Mouse (Mus musculus): ENCODE results near the gene Kcnd3. TPM values are rescaled to one million over a fixed set of nuclear protein-coding genes. Genes with fewer than 3 reads are reported as not detected.

Kcnd3 gene
- total and polyA plus RNA-seq, 3 experiments: 8.4 to 11.8 (median 9.0) TPM

DNA sequence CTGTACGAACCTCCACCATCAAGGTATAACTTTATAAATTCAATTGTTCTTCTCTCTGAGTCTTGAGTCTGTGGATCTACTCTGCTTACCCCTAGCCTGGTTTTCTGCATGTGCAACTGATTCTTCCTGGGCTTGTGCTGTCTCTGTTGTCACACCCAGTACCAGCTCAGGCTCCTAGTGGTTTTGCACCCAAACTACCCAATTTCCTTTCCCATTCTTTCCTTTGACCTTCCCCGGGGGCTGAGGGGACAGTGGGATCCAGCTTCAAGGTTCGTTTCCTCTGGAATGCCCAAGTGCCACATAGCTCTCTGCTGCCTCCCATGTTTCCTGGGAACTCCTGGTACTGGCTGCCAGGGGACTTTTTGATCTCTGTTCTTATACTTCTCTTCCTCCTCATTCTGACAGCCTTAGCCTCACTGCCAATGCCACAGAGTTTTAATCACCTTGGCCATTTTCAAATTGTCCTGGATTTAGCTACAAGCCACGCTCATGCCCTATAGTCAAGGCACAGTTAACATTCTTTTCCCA is 214.9 kb downstream of the Kcnd3 start:
- Histone ChIP-seq H3K4me1 (ENCODE audit: control insufficient read depth, insufficient read depth, low read length) (no peaks in the 10 kb centered on the region), H3K79me2 (replicated peaks; ENCODE audit: control insufficient read depth, insufficient read depth, low read length) (no peaks in the 10 kb centered on the region), H3K9ac (ENCODE audit: low read depth, low read length) (no peak overlapping the region), H3K4me3 (no peak overlapping the region), H3K36me3 (ENCODE audit: control insufficient read depth, insufficient read depth, low read length) (no peaks in the 10 kb centered on the region), H3K27me3 (ENCODE audit: control insufficient read depth, insufficient read depth, low read length) (no peaks in the 10 kb centered on the region), H3K27ac (no peak overlapping the region)
- WGBS: 63% methylated on average over 4 of the region's 4 CpGs
- TF ChIP-seq POLR2A (IDR thresholded peaks at IDR 0.05; ENCODE audit: insufficient read depth, low read depth, low read length) (no peak), CTCF (IDR thresholded peaks at IDR 0.05) (no peak), EP300 (IDR thresholded peaks at IDR 0.05; ENCODE audit: insufficient read depth, low read depth, low read length) (no peak)
- DNase-seq: no peak
- intact Hi-C loops (cut with DNase I): no loop called here

GRCm38 (mm10) chr3:105668161-105668560 is 216.0 kb downstream of the Kcnd3 start:
- Histone ChIP-seq H3K4me3 (no peak overlapping the region), H3K9ac (ENCODE audit: low read depth, low read length) (no peak overlapping the region), H3K27ac (no peak overlapping the region), H3K36me3 (ENCODE audit: control insufficient read depth, insufficient read depth, low read length) (no peaks in the 10 kb centered on the region), H3K79me2 (replicated peaks; ENCODE audit: control insufficient read depth, insufficient read depth, low read length) (no peaks in the 10 kb centered on the region), H3K4me1 (ENCODE audit: control insufficient read depth, insufficient read depth, low read length) (no peaks in the 10 kb centered on the region), H3K27me3 (ENCODE audit: control insufficient read depth, insufficient read depth, low read length) (no peaks in the 10 kb centered on the region)
- intact Hi-C loops (cut with DNase I): no loop called here
- 57% methylated on average over 9 of the region's 9 CpGs for WGBS
- TF ChIP-seq POLR2A (IDR thresholded peaks at IDR 0.05; ENCODE audit: insufficient read depth, low read depth, low read length) (no peak), EP300 (IDR thresholded peaks at IDR 0.05; ENCODE audit: insufficient read depth, low read depth, low read length) (no peak), CTCF (IDR thresholded peaks at IDR 0.05) (no peak)
- DNase-seq: peak in 1 of 2 experiments; percentile 10

- H3K4me1 ChIP-seq (ENCODE audit: control insufficient read depth, insufficient read depth, low read length): no peaks in the 10 kb centered on the region
- H3K36me3 ChIP-seq (ENCODE audit: control insufficient read depth, insufficient read depth, low read length): no peaks in the 10 kb centered on the region
- no peak overlapping the region for H3K27ac ChIP-seq
- intact Hi-C loops (cut with DNase I): loop anchor here (10.0 kb wide), 1 partner anchor 785 kb away; no protein-coding TSS in a partner anchor
- no peaks in the 10 kb centered on the region for H3K79me2 ChIP-seq (replicated peaks; ENCODE audit: control insufficient read depth, insufficient read depth, low read length)
- TF ChIP-seq POLR2A (IDR thresholded peaks at IDR 0.05; ENCODE audit: insufficient read depth, low read depth, low read length) (no peak), CTCF (IDR thresholded peaks at IDR 0.05) (no peak)
- H3K27me3 ChIP-seq (ENCODE audit: control insufficient read depth, insufficient read depth, low read length): no peaks in the 10 kb centered on the region
- no peak overlapping the region for H3K4me3 ChIP-seq
- no peak overlapping the region for H3K9ac ChIP-seq (ENCODE audit: low read depth, low read length)
- WGBS: 84% methylated on average over 3 of the region's 3 CpGs
- peak in 1 of 2 experiments; percentile 1 for DNase-seq
These were observed 217.6 kb downstream of the Kcnd3 start for GRCm38 (mm10) chr3:105669776-105670175.

- H3K4me3 ChIP-seq: no peak overlapping the region
- H3K9ac ChIP-seq (ENCODE audit: low read depth, low read length): no peak overlapping the region
- intact Hi-C loops (cut with DNase I): loop anchor here (10.0 kb wide), 1 partner anchor 784 kb away; no protein-coding TSS in a partner anchor
- WGBS: 82% methylated on average over 1 of the region's 1 CpGs
- DNase-seq: peak in 1 of 2 experiments; percentile 4
- H3K36me3 ChIP-seq (ENCODE audit: control insufficient read depth, insufficient read depth, low read length): no peaks in the 10 kb centered on the region
- no peaks in the 10 kb centered on the region for H3K79me2 ChIP-seq (replicated peaks; ENCODE audit: control insufficient read depth, insufficient read depth, low read length)
- H3K4me1 ChIP-seq (ENCODE audit: control insufficient read depth, insufficient read depth, low read length): no peaks in the 10 kb centered on the region
- TF ChIP-seq EP300 (IDR thresholded peaks at IDR 0.05; ENCODE audit: insufficient read depth, low read depth, low read length) (no peak), POLR2A (IDR thresholded peaks at IDR 0.05; ENCODE audit: insufficient read depth, low read depth, low read length) (no peak), CTCF (IDR thresholded peaks at IDR 0.05) (no peak)
- no peak overlapping the region for H3K27ac ChIP-seq
- H3K27me3 ChIP-seq (ENCODE audit: control insufficient read depth, insufficient read depth, low read length): no peaks in the 10 kb centered on the region
These were observed 218.7 kb downstream of the Kcnd3 start for GRCm38 (mm10) chr3:105670801-105671200.

- WGBS: 20% methylated on average over 7 of the region's 7 CpGs
These were observed 222.6 kb downstream of the Kcnd3 start for GRCm38 (mm10) chr3:105674595-105675218.

DNA sequence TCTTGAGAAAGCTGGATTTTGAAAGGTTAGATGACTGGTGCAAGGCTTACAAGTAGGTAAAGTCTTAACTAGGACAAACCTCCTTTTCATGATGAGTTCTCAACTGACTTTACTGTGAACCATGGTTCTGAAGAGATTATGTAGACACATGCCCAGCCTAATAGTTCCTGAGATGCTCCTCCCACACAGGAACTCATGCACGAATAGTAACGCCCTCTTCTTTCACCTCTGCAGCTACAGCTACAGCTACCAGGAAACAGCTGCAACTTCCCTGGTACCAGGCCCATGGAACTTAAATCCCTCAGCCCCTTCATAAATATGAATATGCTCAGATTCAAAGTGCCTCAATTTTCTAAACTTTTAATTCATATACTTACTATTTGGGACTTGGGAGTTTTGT is 223.8 kb downstream of the Kcnd3 start:
- no peak overlapping the region for H3K9ac ChIP-seq (ENCODE audit: low read depth, low read length)
- H3K4me3 ChIP-seq: no peak overlapping the region
- no peaks in the 10 kb centered on the region for H3K79me2 ChIP-seq (replicated peaks; ENCODE audit: control insufficient read depth, insufficient read depth, low read length)
- H3K27me3 ChIP-seq (ENCODE audit: control insufficient read depth, insufficient read depth, low read length): no peaks in the 10 kb centered on the region
- no peaks in the 10 kb centered on the region for H3K4me1 ChIP-seq (ENCODE audit: control insufficient read depth, insufficient read depth, low read length)
- no peak for TF ChIP-seq POLR2A (IDR thresholded peaks at IDR 0.05; ENCODE audit: insufficient read depth, low read depth, low read length)
- TF ChIP-seq CTCF (IDR thresholded peaks at IDR 0.05): no peak
- TF ChIP-seq EP300 (IDR thresholded peaks at IDR 0.05; ENCODE audit: insufficient read depth, low read depth, low read length): no peak
- no peak for DNase-seq
- no peaks in the 10 kb centered on the region; the same call in none of the 2 replicates for H3K36me3 ChIP-seq (ENCODE audit: control insufficient read depth, insufficient read depth, low read length)
- intact Hi-C loops (cut with DNase I): loop anchor here (10.0 kb wide), 1 partner anchor 779 kb away; no protein-coding TSS in a partner anchor
- WGBS: 33% methylated on average over 2 of the region's 2 CpGs
- H3K27ac ChIP-seq: no peak overlapping the region

More at GRCm38 (mm10) chr3:105674595-105675218, 222.6 kb downstream of the Kcnd3 start:
- DNase-seq: peak; percentile 30 to 46
- H3K4me3 ChIP-seq: no peak overlapping the region
- no peaks in the 10 kb centered on the region; the same call in none of the 2 replicates for H3K36me3 ChIP-seq (ENCODE audit: control insufficient read depth, insufficient read depth, low read length)
- intact Hi-C loops (cut with DNase I): loop anchor here (1.0 to 10.0 kb wide), 3 partner anchors 52 to 780 kb away; no protein-coding TSS in a partner anchor
- no peak overlapping the region for H3K9ac ChIP-seq (ENCODE audit: low read depth, low read length)
- no peaks in the 10 kb centered on the region for H3K27me3 ChIP-seq (ENCODE audit: control insufficient read depth, insufficient read depth, low read length)
- H3K79me2 ChIP-seq (replicated peaks; ENCODE audit: control insufficient read depth, insufficient read depth, low read length): no peaks in the 10 kb centered on the region
- H3K27ac ChIP-seq: no peak overlapping the region
- TF ChIP-seq CTCF (IDR thresholded peaks at IDR 0.05): no peak; the same call in 1 of the 2 replicates
- no peak for TF ChIP-seq EP300 (IDR thresholded peaks at IDR 0.05; ENCODE audit: insufficient read depth, low read depth, low read length)
- TF ChIP-seq POLR2A (IDR thresholded peaks at IDR 0.05; ENCODE audit: insufficient read depth, low read depth, low read length): no peak
- H3K4me1 ChIP-seq (ENCODE audit: control insufficient read depth, insufficient read depth, low read length): no peaks in the 10 kb centered on the region

All from heart, adult 2 months (tissue).